Mouse (Mus musculus) right cerebral cortex, postnatal 4 days (tissue): Measurements from ENCODE around the gene Rac2.

Experiments used
- DNase-seq: peaks from one replicate; pipeline ENCODE4 v3.0.0-alpha.2; 2022

Gene Rac2

GRCm38 (mm10) chr15:78572658-78573397, at the start of gene Rac2:
TSS of gene Rac2 (minus strand) at chr15:78572783.
- no peak for DNase-seq

GRCm38 (mm10) chr15:78616973-78617372, 44.4 kb upstream of the Rac2 start:
- DNase-seq, result no peak

- DNase-seq, result no peak
Observed at GRCm38 (mm10) chr15:78614536-78614935, 42.0 kb upstream of the Rac2 start.

- peak; percentile 30 for DNase-seq
Observed at GRCm38 (mm10) chr15:78610705-78611462, 38.3 kb upstream of the Rac2 start.

- DNase-seq, result no peak
Observed at GRCm38 (mm10) chr15:78607463-78607862, 34.9 kb upstream of the Rac2 start.

GRCm38 (mm10) chr15:78606059-78606458, 33.5 kb upstream of the Rac2 start:
- DNase-seq, result peak; percentile 37

GRCm38 (mm10) chr15:78605371-78605791, 32.8 kb upstream of the Rac2 start:
- no peak for DNase-seq

GRCm38 (mm10) chr15:78604255-78604654, 31.7 kb upstream of the Rac2 start:
- no peak for DNase-seq

GRCm38 (mm10) chr15:78601180-78601579, 28.6 kb upstream of the Rac2 start:
- DNase-seq, result no peak

GRCm38 (mm10) chr15:78599529-78600193, 27.1 kb upstream of the Rac2 start:
- DNase-seq, result no peak

- no peak for DNase-seq
Observed at GRCm38 (mm10) chr15:78599124-78599523, 26.5 kb upstream of the Rac2 start.

GRCm38 (mm10) chr15:78597729-78598128, 25.1 kb upstream of the Rac2 start:
- no peak for DNase-seq

GRCm38 (mm10) chr15:78596914-78597313, 24.3 kb upstream of the Rac2 start, which contains the start of gene Cyth4:
TSS of gene Cyth4 (plus strand) at chr15:78597047.
- no peak for DNase-seq

GRCm38 (mm10) chr15:78596504-78596903, 23.9 kb upstream of the Rac2 start:
- DNase-seq, result no peak

GRCm38 (mm10) chr15:78595468-78595867, 22.9 kb upstream of the Rac2 start:
- DNase-seq, result no peak

- DNase-seq, result no peak
Observed at GRCm38 (mm10) chr15:78594831-78595230, 22.2 kb upstream of the Rac2 start.

- DNase-seq, result no peak
Observed at GRCm38 (mm10) chr15:78593896-78594425, 21.4 kb upstream of the Rac2 start.

GRCm38 (mm10) chr15:78592452-78592968, 19.9 kb upstream of the Rac2 start:
- no peak for DNase-seq

GRCm38 (mm10) chr15:78591680-78592451, 19.3 kb upstream of the Rac2 start:
- no peak for DNase-seq

- DNase-seq, result no peak
Observed at GRCm38 (mm10) chr15:78590785-78591184, 18.2 kb upstream of the Rac2 start.

GRCm38 (mm10) chr15:78589936-78590335, 17.4 kb upstream of the Rac2 start:
- no peak for DNase-seq

GRCm38 (mm10) chr15:78588900-78589299, 16.3 kb upstream of the Rac2 start:
- DNase-seq, result no peak
